Mouse (Mus musculus) midbrain, postnatal 0 days (tissue): ENCODE data around the gene Ier3. TPM values are rescaled to one million over a fixed set of nuclear protein-coding genes. Genes with fewer than 3 reads are reported as not detected.
"Not testable (repeated sequence)": the region's sequence is repeated elsewhere in the genome, so short reads cannot be mapped to it uniquely, and the experiment has no call there.

ENCODE experiments used
- ATAC-seq: fragments of 200-750 bp; cut with Nextera tagmentation; 2 replicates; pipeline ENCODE4 v1.8.0; 2017; ENCODE audit warnings: moderate number of reproducible peaks, mild to moderate bottlenecking, moderate TSS enrichment, moderate library complexity; ENCODE audit not compliant: low FRiP score
- DNase-seq: peaks from one replicate; pipeline ENCODE4 v3.0.0-alpha.2; 2015; ENCODE audit warnings: low spot score
- H3K27ac ChIP-seq: fragments of 300-500 bp; sonication (generic); 2 replicates; pipeline ENCODE4 v1.5.1; 2014; ENCODE audit warnings: low read depth, mild to moderate bottlenecking, low read length, mixed read lengths
- H3K27me3 ChIP-seq: fragments of 300-500 bp; sonication (generic); 2 replicates; pipeline ENCODE4 v1.6.1; 2014; ENCODE audit warnings: low read length, control low read depth, mixed read lengths; ENCODE audit not compliant: insufficient read depth
- H3K36me3 ChIP-seq: fragments of 300-500 bp; sonication (generic); 2 replicates; pipeline ENCODE4 v1.6.1; 2014; ENCODE audit warnings: low read length, control low read depth, mixed read lengths; ENCODE audit not compliant: insufficient read depth
- H3K4me1 ChIP-seq: fragments of 300-500 bp; sonication (generic); 2 replicates; pipeline ENCODE4 v1.6.1; 2014; ENCODE audit warnings: mild to moderate bottlenecking, control low read depth, antibody characterized with exemption, low read length, mixed read lengths; ENCODE audit not compliant: insufficient read depth
- H3K4me2 ChIP-seq: fragments of 300-500 bp; sonication (generic); 2 replicates; pipeline ENCODE4 v1.6.1; 2014; ENCODE audit warnings: low read depth, mild to moderate bottlenecking, low read length, mixed read lengths; ENCODE audit not compliant: poor library complexity, severe bottlenecking
- H3K4me3 ChIP-seq: fragments of 300-500 bp; sonication (generic); 2 replicates; pipeline ENCODE4 v1.5.1; 2014; ENCODE audit warnings: low read depth, mild to moderate bottlenecking, low read length, moderate library complexity
- H3K9ac ChIP-seq: fragments of 300-500 bp; sonication (generic); replicated peaks from 2 replicates; pipeline ENCODE4 v1.6.1; 2014; ENCODE audit warnings: mild to moderate bottlenecking, low read length, moderate library complexity, mixed read lengths; ENCODE audit not compliant: poor library complexity, severe bottlenecking
- H3K9me3 ChIP-seq: fragments of 300-500 bp; sonication (generic); 2 replicates; pipeline ENCODE4 v1.6.1; 2016; ENCODE audit warnings: low read length, control low read depth
- CTCF ChIP-seq: IDR thresholded peaks from 2 replicates; pipeline ENCODE4 v1.5.1; 2016; ENCODE audit warnings: antibody characterized with exemption, mild to moderate bottlenecking
- WGBS: fragments of 180-500 bp; shearing (Covaris S2); extraction: QIAGEN DNeasy Blood & Tissue Kit; methylation state at CpG from one replicate; pipeline ENCODE4 v1.1.7; 2014; 5-methylcytosine and 5-hydroxymethylcytosine counted together
- polyA plus RNA-seq: library from polyadenylated mRNA; unstranded; fragments of >200 nt; fragmentation: Nextera tagmentation; extraction: Ambion mirVana; gene quantifications from 2 replicates; pipeline ENCODE4 v1.2.1, GENCODE M21; 2015
- total RNA-seq: library from RNA; depleted of rRNA; stranded (reverse); fragments of >200 nt; gene quantifications from 2 replicates; pipeline ENCODE4 v1.2.3, GENCODE M21; 2014

Ier3 gene
- total and polyA plus RNA-seq, 2 experiments from 2014 or later, result 10.9 to 12.2 TPM

DNA sequence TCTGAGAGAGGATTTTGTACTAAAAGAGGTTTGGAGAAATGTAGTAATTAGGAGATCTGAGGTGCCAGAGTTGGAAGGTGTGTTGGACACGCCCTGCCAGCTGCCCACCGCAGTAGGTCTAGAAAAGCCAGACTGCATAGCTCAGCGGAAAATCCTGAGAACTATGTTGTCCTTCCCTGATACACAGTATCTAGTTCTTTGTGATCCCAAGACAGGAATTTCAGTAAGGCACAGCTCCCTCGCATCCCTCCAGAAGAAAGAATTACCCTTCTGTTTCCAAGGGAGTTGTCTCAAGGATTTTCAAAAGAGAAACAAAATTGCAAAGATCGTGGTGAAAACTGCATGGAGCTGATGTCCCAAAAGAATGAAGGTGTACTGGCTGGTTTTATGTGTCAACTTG lies 17.1 kb downstream of the Ier3 start:
- H3K4me2 ChIP-seq, result peak overlapping the region; percentile 75
- DNase-seq (peak; percentile 48), ATAC-seq (no peak)
- peaks cover 15% of the 10 kb centered on the region for H3K36me3 ChIP-seq
- peak overlapping the region; percentile 29 for H3K9ac ChIP-seq
- peak overlapping the region; percentile 71 for H3K4me3 ChIP-seq
- WGBS, result 2% methylated on average over 5 of the region's 5 CpGs
- no peaks in the 10 kb centered on the region; the same call in 1 of the 2 replicates for H3K4me1 ChIP-seq
- H3K27me3 ChIP-seq, result no peaks in the 10 kb centered on the region
- TF ChIP-seq CTCF, result no peak
- no peaks in the 10 kb centered on the region for H3K9me3 ChIP-seq
- peak overlapping the region; percentile 74 for H3K27ac ChIP-seq

DNA sequence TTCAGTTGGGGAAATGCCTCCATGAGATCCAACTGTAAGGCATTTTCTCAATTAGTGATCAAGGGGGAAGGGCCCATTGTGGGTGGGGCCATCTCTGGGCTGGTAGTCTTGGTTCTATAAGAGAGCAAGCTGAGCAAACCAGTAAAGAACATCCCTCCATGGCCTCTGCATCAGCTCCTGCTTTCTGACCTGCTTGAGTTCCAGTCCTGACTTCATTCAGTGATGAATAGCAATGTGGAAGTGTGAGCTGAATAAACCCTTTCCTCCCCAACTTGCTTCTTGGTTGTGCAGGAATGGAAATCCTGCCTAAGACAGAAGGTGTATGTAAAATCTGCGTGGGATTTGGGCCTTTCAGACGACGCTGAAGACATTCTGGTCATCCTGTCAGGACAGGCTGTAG lies 17.5 kb downstream of the Ier3 start:
- 56% methylated on average over 3 of the region's 3 CpGs for WGBS
- H3K9ac ChIP-seq, result peak overlapping the region; percentile 29; the same call in 1 of the 2 replicates
- not testable (repeated sequence) for DNase-seq, ATAC-seq, H3K27me3 ChIP-seq, H3K4me1 ChIP-seq, H3K9me3 ChIP-seq
- peak overlapping the region; percentile 75 for H3K4me2 ChIP-seq
- peak overlapping the region; percentile 74 for H3K27ac ChIP-seq
- peaks cover 14% of the 10 kb centered on the region for H3K36me3 ChIP-seq
- H3K4me3 ChIP-seq, result peak overlapping the region; percentile 71

DNA sequence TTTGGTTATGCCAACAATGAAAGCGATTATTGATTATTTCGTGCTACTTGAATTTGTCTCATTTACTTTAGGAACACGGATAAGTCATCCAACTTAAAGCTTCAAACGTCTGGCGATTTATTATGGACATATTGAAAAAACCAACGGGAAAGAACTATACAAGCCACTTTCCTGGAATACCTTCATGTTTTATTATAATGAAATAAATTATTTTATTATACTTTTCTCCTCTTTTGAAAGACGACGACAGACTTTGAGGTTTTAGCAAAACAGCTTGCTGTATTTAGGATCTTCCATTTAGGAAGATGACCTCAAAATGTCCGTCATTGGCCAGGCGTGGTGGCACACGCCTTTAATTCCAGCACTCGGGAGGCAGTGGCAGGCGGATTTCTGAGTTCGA lies 19.1 kb downstream of the Ier3 start:
- no peaks in the 10 kb centered on the region for H3K4me1 ChIP-seq
- H3K27ac ChIP-seq, result peak overlapping the region; percentile 55; the same call in 1 of the 2 replicates
- ATAC-seq (no peak), DNase-seq (no peak)
- H3K4me2 ChIP-seq, result peak overlapping the region; percentile 32
- no peaks in the 10 kb centered on the region for H3K27me3 ChIP-seq
- 52% methylated on average over 14 of the region's 14 CpGs for WGBS
- peak overlapping the region; percentile 56 for H3K4me3 ChIP-seq
- peaks cover 10% of the 10 kb centered on the region for H3K36me3 ChIP-seq
- no peak overlapping the region for H3K9ac ChIP-seq
- no peaks in the 10 kb centered on the region for H3K9me3 ChIP-seq
- no peak for TF ChIP-seq CTCF

DNA sequence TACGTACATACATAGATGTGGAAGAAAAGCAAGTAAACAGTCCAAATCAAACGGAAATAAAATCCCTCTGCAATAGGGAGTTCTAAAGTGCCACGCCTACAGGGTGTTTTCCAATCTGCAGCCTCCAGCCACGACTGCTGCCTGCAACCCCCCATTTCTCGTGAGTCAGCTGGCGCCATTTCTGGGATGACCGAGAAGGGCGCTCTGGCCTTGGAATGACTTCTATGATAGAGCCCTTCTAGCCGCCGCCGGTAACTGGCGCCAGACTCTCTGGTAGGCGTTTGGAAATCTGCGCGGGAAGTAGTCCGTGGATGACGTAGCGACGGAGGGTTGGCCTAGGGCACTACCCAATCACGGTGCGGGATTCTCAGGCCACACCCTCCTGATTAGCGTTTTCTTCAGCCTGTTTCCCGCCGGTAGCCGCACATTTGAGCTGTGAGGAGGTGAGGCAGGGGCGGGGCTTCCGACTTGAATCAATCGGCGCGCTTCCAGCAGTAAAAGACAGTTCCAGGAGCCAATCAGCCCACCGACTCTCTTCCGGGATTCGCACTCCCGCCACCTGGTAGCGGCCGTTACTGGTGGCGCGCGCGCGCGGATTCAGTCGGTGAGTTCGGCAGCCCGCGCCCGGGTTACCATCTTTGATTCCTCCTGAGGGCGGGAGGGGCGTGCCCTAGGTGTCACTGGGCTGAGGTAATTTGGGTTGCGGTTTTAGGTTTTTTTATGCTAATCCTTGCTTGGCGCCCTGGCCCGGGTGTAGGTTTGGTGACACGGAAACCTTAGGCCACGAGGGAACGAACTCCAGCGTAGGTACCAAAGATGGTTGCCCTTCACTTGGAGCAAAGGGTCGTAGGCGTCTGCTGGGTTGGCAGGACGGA lies 19.8 kb downstream of the Ier3 start, which contains the start of gene Mdc1:
TSS of gene Mdc1 (plus strand) at position 440 of the 875 bp plus-strand sequence.
- under 1% methylated on average over 59 of the region's 59 CpGs for WGBS
- H3K4me2 ChIP-seq, result peak within 1 kb of the TSS; percentile 61

DNA sequence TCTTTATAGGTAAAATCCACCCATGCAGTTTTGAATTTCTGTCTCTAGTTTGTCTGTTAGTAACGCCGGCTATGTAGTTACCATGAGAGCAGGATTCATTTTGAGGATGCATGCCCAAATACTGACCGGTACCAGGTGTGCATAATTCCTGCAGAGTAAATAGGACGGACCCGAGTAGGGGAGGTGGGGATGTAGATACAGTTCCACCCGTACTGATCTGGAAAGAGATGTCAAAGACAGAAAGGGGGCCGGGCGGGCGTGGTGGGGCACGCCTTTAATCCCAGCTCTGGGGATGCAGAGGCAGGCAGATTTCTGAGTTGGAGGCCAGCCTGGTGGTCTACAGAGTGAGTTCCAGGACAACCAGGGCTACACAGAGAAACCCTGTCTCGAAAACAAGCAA lies 20.5 kb downstream of the Ier3 start:
- no peak for ATAC-seq
- no peak for DNase-seq

More for the DNA sequence above, 19.8 kb downstream of the Ier3 start, which contains the start of gene Mdc1:
- peak; percentile 92 for ATAC-seq
- no peaks in the 10 kb centered on the region for H3K27me3 ChIP-seq
- H3K27ac ChIP-seq, result peak within 1 kb of the TSS; percentile 65
- peak within 1 kb of the TSS; percentile 56 for H3K4me3 ChIP-seq
- peak; percentile 63 for TF ChIP-seq CTCF
- no peaks in the 10 kb centered on the region for H3K4me1 ChIP-seq
- peaks cover 10% of the 10 kb centered on the region; the same call in 1 of the 2 replicates for H3K36me3 ChIP-seq
- H3K9me3 ChIP-seq, result no peaks in the 10 kb centered on the region
- peak within 1 kb of the TSS; percentile 60 for H3K9ac ChIP-seq
- peak; percentile 100 for DNase-seq

DNA sequence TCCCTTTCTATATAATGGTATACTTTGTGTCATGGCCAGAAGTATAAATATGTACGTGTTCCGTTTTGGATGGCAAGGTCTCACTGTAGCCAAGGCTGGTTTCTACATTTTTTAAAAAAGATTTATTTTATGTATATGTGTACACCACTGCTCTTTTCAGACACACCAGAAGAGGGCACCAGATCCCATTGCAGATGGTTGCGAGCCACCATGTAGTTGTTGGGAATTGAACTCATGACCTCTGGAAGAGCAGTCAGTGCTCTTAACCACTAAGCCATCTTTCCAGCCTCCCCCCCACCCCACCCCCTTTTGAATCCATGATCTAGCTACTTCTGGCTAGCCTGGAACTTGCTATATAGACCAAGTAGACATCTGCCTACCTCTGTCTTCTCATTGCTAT lies 22.0 kb downstream of the Ier3 start:
- Histone ChIP-seq H3K9ac (no peak overlapping the region), H3K4me3 (no peak overlapping the region), H3K4me1 (no peaks in the 10 kb centered on the region), H3K4me2 (no peak overlapping the region), H3K27ac (no peak overlapping the region), H3K27me3 (no peaks in the 10 kb centered on the region), H3K36me3 (peaks cover 26% of the 10 kb centered on the region), H3K9me3 (no peaks in the 10 kb centered on the region)
- WGBS, result 98% methylated on average over 3 of the region's 3 CpGs
- DNase-seq, result no peak
- peak; percentile 51 for TF ChIP-seq CTCF
- ATAC-seq, result no peak

More for the DNA sequence above, 20.5 kb downstream of the Ier3 start:
- Histone ChIP-seq H3K9ac (peak overlapping the region; percentile 60), H3K4me1 (no peaks in the 10 kb centered on the region), H3K4me3 (peak overlapping the region; percentile 56), H3K4me2 (peak overlapping the region; percentile 61), H3K36me3 (peaks cover 11% of the 10 kb centered on the region; the same call in 1 of the 2 replicates), H3K27me3 (no peaks in the 10 kb centered on the region), H3K27ac (peak overlapping the region; percentile 65), H3K9me3 (no peaks in the 10 kb centered on the region)
- TF ChIP-seq CTCF, result no peak
- WGBS, result 17% methylated on average over 11 of the region's 11 CpGs
